Mouse (Mus musculus): ENCODE measurements around the gene a. TPM values are rescaled to one million over a fixed set of nuclear protein-coding genes. Genes with fewer than 3 reads are reported as not detected.
A peak's percentile ranks its signal among the peaks of the same experiment; 100 is the strongest.

The a gene
- total and polyA plus RNA-seq, 3 experiments = 7.8 to 23.8 (median 10.9) TPM

DNA sequence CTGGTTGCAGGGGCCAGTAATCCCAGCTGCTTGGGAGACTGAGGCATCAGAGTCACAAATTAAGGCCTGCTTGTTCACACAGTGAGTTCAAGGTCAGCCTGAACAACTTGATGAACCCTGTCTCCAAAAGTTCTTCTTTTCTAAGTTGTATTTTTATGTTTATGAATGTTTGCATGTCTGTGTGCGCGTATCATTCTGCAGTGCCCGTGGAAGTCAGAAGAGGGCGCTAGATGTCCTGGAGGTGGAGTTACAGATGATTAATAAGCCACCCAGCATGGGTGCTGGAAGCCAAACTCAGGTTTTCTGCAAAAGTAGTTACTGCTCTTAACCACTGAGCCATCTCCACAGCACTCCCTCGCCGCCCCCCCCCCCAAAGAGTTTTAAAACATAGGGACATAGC is 118.6 kb downstream of the a start:
- no peaks in the 10 kb centered on the region for H3K9me3 ChIP-seq (replicated peaks; ENCODE audit: low read length)
- in situ Hi-C loops (cut with MboI; ENCODE audit: low pct_ligation_motif_present, low pct_unique_long_range_greater_than_20kb, low sequenced_read_pairs) = no loop called here
- no peaks in the 10 kb centered on the region for H3K4me1 ChIP-seq (ENCODE audit: control insufficient read depth in 1 of 2, insufficient read depth in 2 of 2)
- H3K79me2 ChIP-seq (replicated peaks; ENCODE audit: control insufficient read depth, extremely low read depth, insufficient read depth, poor library complexity, severe bottlenecking) = no peaks in the 10 kb centered on the region
- no peak overlapping the region for H3K9ac ChIP-seq (ENCODE audit: insufficient read depth, low read depth)
- H3K27ac ChIP-seq (ENCODE audit: insufficient read depth, low read depth) = no peak overlapping the region
- TF ChIP-seq CTCF (conservative IDR thresholded peaks at IDR 0.05 in 1 of 2, IDR thresholded peaks at IDR 0.05 in 1 of 2; ENCODE audit: low read depth in 2 of 2, low read length in 2 of 2) (peak; percentile 25 to 37; a peak in 2 of 4 replicates), HCFC1 (IDR thresholded peaks at IDR 0.05; ENCODE audit: low read depth, low read length) (no peak)
- no peaks in the 10 kb centered on the region for H3K36me3 ChIP-seq (replicated peaks in 1 of 2; ENCODE audit: control insufficient read depth in 1 of 2, insufficient read depth in 1 of 2, low read length in 1 of 2)
- dilution Hi-C loops (cut with MboI; ENCODE audit: extremely low pct_ligation_motif_present, extremely low pct_unique_long_range_greater_than_20kb, low sequenced_read_pairs) = no loop called here
- H3K27me3 ChIP-seq (replicated peaks) = peaks cover 10% of the 10 kb centered on the region
- H3K4me3 ChIP-seq (replicated peaks in 1 of 3; ENCODE audit: low read depth in 2 of 3, low read length in 2 of 3, poor library complexity in 1 of 3) = no peak overlapping the region
- DNase-seq (ENCODE audit: extremely low read depth) = no peak
- no peak overlapping the region for H3K4me2 ChIP-seq (ENCODE audit: insufficient read depth, low read depth, poor library complexity, severe bottlenecking)

DNA sequence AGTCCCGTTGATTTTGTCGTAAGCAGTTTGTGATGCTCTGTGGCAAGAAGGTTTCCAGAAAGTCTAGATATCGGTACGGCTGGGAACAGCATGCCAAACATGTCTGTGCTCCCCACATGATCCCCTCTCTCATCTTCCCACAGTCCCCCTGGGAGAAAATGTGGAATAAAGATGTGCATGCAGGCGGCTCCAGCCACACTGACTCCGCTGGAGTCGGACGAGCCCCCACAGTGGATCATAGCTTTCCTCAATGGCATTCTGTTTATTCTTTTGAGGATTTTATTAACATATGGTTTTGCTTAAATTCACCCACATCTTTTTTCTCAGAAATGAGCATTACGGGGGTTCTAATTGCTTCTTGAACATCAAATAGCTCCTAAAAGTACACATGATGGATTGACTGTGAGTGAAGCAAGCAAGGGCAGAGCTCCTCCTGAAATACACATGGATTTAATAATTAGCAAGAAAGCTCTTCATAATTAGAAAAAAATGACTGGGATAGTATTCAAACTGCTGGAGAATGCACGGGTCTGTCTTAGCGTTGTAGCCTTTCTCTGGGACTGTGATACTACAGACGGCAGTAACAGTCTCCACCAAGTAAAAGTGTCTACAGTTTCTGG is 124.8 kb downstream of the a start:
- dilution Hi-C loops (cut with MboI; ENCODE audit: extremely low pct_ligation_motif_present, extremely low pct_unique_long_range_greater_than_20kb, low sequenced_read_pairs) = no loop called here

DNA sequence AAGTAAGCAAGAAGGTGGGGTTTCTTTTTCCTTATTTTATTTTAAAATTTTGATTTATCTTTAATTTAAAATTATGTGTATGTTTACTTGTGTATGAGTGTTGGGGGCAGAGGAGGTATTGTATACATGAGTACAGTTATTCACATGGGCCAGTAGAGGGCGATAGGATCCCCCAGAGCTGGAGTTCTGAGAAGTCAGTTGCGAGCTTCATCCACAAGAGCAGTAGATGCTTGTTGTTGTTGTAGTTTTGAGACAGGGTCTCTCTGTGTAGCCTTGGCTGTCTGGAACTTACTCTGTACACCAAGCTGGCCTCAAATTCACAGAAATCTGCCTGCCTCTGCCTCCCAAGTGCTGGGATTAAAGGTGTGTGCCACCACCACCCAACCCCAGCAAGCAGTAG is 125.3 kb downstream of the a start:
- dilution Hi-C loops (cut with MboI; ENCODE audit: extremely low pct_ligation_motif_present, extremely low pct_unique_long_range_greater_than_20kb, low sequenced_read_pairs) = no loop called here
- no peaks in the 10 kb centered on the region for H3K36me3 ChIP-seq (replicated peaks in 1 of 2; ENCODE audit: control insufficient read depth in 1 of 2, insufficient read depth in 1 of 2, low read length in 1 of 2)
- no peaks in the 10 kb centered on the region; a peak in 1 of 4 replicates for H3K4me1 ChIP-seq (ENCODE audit: control insufficient read depth in 1 of 2, insufficient read depth in 2 of 2)
- DNase-seq (ENCODE audit: extremely low read depth) = peak; percentile 69
- H3K4me3 ChIP-seq (replicated peaks in 1 of 3; ENCODE audit: low read depth in 2 of 3, low read length in 2 of 3, poor library complexity in 1 of 3) = no peak overlapping the region
- H3K9me3 ChIP-seq (replicated peaks; ENCODE audit: low read length) = no peaks in the 10 kb centered on the region
- H3K27me3 ChIP-seq (replicated peaks) = peaks cover 14% of the 10 kb centered on the region
- H3K9ac ChIP-seq (ENCODE audit: insufficient read depth, low read depth) = no peak overlapping the region
- no peak overlapping the region for H3K27ac ChIP-seq (ENCODE audit: insufficient read depth, low read depth)
- no peak overlapping the region for H3K4me2 ChIP-seq (ENCODE audit: insufficient read depth, low read depth, poor library complexity, severe bottlenecking)
- in situ Hi-C loops (cut with MboI; ENCODE audit: low pct_ligation_motif_present, low pct_unique_long_range_greater_than_20kb, low sequenced_read_pairs) = no loop called here
- no peaks in the 10 kb centered on the region for H3K79me2 ChIP-seq (replicated peaks; ENCODE audit: control insufficient read depth, extremely low read depth, insufficient read depth, poor library complexity, severe bottlenecking)
- peak; percentile 40 to 79; a peak in 3 of 4 replicates for TF ChIP-seq CTCF (conservative IDR thresholded peaks at IDR 0.05 in 1 of 2, IDR thresholded peaks at IDR 0.05 in 1 of 2; ENCODE audit: low read depth in 2 of 2, low read length in 2 of 2)
- no peak for TF ChIP-seq MEF2A (IDR thresholded peaks at IDR 0.05; ENCODE audit: borderline replicate concordance, low read depth, low read length)
- peak; percentile 52 for TF ChIP-seq RAD21 (IDR thresholded peaks at IDR 0.05; ENCODE audit: low read depth, low read length)
- TF ChIP-seq USF2 (conservative IDR thresholded peaks at IDR 0.05; ENCODE audit: low read depth, low read length) = no peak
- TF ChIP-seq JUN (IDR thresholded peaks at IDR 0.05; ENCODE audit: insufficient read depth, low read depth, low read length) = no peak
- no peak for TF ChIP-seq PAX5 (IDR thresholded peaks at IDR 0.05; ENCODE audit: low read length)
- TF ChIP-seq IRF4 (IDR thresholded peaks at IDR 0.05; ENCODE audit: low read depth, low read length) = no peak
- TF ChIP-seq BHLHE40 (IDR thresholded peaks at IDR 0.05; ENCODE audit: low read depth, low read length) = no peak
- no peak for TF ChIP-seq SIN3A (IDR thresholded peaks at IDR 0.05; ENCODE audit: low read length)
- TF ChIP-seq GABPA (IDR thresholded peaks at IDR 0.05; ENCODE audit: insufficient replicate concordance, low read depth, low read length) = no peak
- no peak for TF ChIP-seq NRF1 (IDR thresholded peaks at IDR 0.05; ENCODE audit: low read depth, low read length)
- TF ChIP-seq MAZ (IDR thresholded peaks at IDR 0.05; ENCODE audit: low read depth, low read length) = no peak
- no peak for TF ChIP-seq UBTF (IDR thresholded peaks at IDR 0.05; ENCODE audit: low read depth, low read length)
- TF ChIP-seq ZC3H11A (IDR thresholded peaks at IDR 0.05; ENCODE audit: low read depth, low read length) = no peak
- no peak for TF ChIP-seq EP300 (IDR thresholded peaks at IDR 0.05; ENCODE audit: low read length)
- TF ChIP-seq RCOR1 (conservative IDR thresholded peaks at IDR 0.05; ENCODE audit: low read depth, low read length) = no peak
- TF ChIP-seq KAT2A (IDR thresholded peaks at IDR 0.05; ENCODE audit: insufficient replicate concordance, low read length) = no peak
- TF ChIP-seq SMC3 (IDR thresholded peaks at IDR 0.05; ENCODE audit: low read depth, low read length) = peak; percentile 62
- no peak for TF ChIP-seq MXI1 (IDR thresholded peaks at IDR 0.05; ENCODE audit: low read depth, low read length)
- TF ChIP-seq CHD1 (IDR thresholded peaks at IDR 0.05; ENCODE audit: low read depth, low read length) = no peak
- TF ChIP-seq NELFE (IDR thresholded peaks at IDR 0.05; ENCODE audit: low read depth, low read length) = no peak
- no peak for TF ChIP-seq HCFC1 (IDR thresholded peaks at IDR 0.05; ENCODE audit: low read depth, low read length)
- TF ChIP-seq ETS1 (conservative IDR thresholded peaks at IDR 0.05; ENCODE audit: low read depth, low read length) = no peak
- no peak for TF ChIP-seq USF1 (IDR thresholded peaks at IDR 0.05; ENCODE audit: low read depth, low read length)

More for the DNA sequence above, 124.8 kb downstream of the a start:
- H3K9me3 ChIP-seq (replicated peaks; ENCODE audit: low read length) = no peaks in the 10 kb centered on the region
- H3K4me3 ChIP-seq (replicated peaks in 1 of 3; ENCODE audit: low read depth in 2 of 3, low read length in 2 of 3, poor library complexity in 1 of 3) = no peak overlapping the region
- in situ Hi-C loops (cut with MboI; ENCODE audit: low pct_ligation_motif_present, low pct_unique_long_range_greater_than_20kb, low sequenced_read_pairs) = no loop called here
- no peak for DNase-seq (ENCODE audit: extremely low read depth)
- H3K79me2 ChIP-seq (replicated peaks; ENCODE audit: control insufficient read depth, extremely low read depth, insufficient read depth, poor library complexity, severe bottlenecking) = no peaks in the 10 kb centered on the region
- peaks cover 14% of the 10 kb centered on the region for H3K27me3 ChIP-seq (replicated peaks)
- H3K4me1 ChIP-seq (ENCODE audit: control insufficient read depth in 1 of 2, insufficient read depth in 2 of 2) = no peaks in the 10 kb centered on the region; a peak in 1 of 4 replicates
- no peak for TF ChIP-seq PAX5 (IDR thresholded peaks at IDR 0.05; ENCODE audit: low read length)
- TF ChIP-seq MAZ (IDR thresholded peaks at IDR 0.05; ENCODE audit: low read depth, low read length) = no peak
- TF ChIP-seq CHD1 (IDR thresholded peaks at IDR 0.05; ENCODE audit: low read depth, low read length) = no peak
- H3K36me3 ChIP-seq (replicated peaks in 1 of 2; ENCODE audit: control insufficient read depth in 1 of 2, insufficient read depth in 1 of 2, low read length in 1 of 2) = no peaks in the 10 kb centered on the region
- no peak overlapping the region for H3K4me2 ChIP-seq (ENCODE audit: insufficient read depth, low read depth, poor library complexity, severe bottlenecking)
- H3K27ac ChIP-seq (ENCODE audit: insufficient read depth, low read depth) = no peak overlapping the region
- H3K9ac ChIP-seq (ENCODE audit: insufficient read depth, low read depth) = no peak overlapping the region

Measured in CH12.LX (cell line).